Mouse (Mus musculus): ENCODE results near the gene Stk11. TPM values are rescaled to one million over a fixed set of nuclear protein-coding genes. Genes with fewer than 3 reads are reported as not detected.

Stk11 gene
- polyA plus RNA-seq, 1 experiment from 2014 or later = 27.1 TPM

- no peak overlapping the region for H3K27ac ChIP-seq (replicated peaks; ENCODE audit: low read depth, low read length)
- H3K4me3 ChIP-seq (ENCODE audit: low read depth, low read length) = no peak overlapping the region
- DNase-seq (ENCODE audit: low spot score) (no peak), ATAC-seq (ENCODE audit: insufficient number of reproducible peaks, low FRiP score, low TSS enrichment, low read depth) (no peak)
- peaks cover 45% of the 10 kb centered on the region for H3K36me3 ChIP-seq (ENCODE audit: control insufficient read depth, insufficient read depth, low read length)
- no peak overlapping the region for H3K9ac ChIP-seq (ENCODE audit: low read length)
- 95% methylated on average over 8 of the region's 8 CpGs for WGBS
- H3K4me2 ChIP-seq (ENCODE audit: low read depth, severe bottlenecking) = no peak overlapping the region
- peaks cover 15% of the 10 kb centered on the region for H3K4me1 ChIP-seq (ENCODE audit: control insufficient read depth, insufficient read depth, low read length)
- H3K27me3 ChIP-seq (ENCODE audit: control insufficient read depth, insufficient read depth, low read length) = no peaks in the 10 kb centered on the region
- H3K9me3 ChIP-seq (ENCODE audit: control insufficient read depth, low read length) = no peaks in the 10 kb centered on the region
Observed at GRCm38 (mm10) chr10:80127920-80128319, 12.3 kb downstream of the Stk11 start.

DNA sequence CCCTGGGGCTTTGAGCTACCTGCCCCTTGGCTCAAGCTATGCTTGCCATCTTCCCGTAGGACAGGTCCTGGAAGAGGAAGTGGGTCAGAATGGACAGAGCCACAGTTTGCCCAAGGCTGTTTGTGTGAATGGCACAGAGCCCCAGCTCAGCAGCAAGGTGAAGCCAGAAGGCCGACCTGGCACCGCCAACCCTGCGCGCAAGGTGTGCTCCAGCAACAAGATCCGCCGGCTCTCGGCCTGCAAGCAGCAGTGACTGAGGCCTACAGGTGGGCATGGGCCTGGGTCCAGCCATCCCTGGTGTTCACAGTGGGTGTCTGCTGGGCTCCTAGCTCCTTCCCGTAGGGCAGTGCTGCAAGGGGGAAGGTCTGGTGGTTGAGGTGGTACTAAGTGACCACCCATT, 14.2 kb downstream of the Stk11 start:
- Histone ChIP-seq H3K36me3 (ENCODE audit: control insufficient read depth, insufficient read depth, low read length) (peaks cover 43% of the 10 kb centered on the region), H3K4me2 (ENCODE audit: low read depth, severe bottlenecking) (no peak overlapping the region; the same call in 1 of the 2 replicates), H3K4me3 (ENCODE audit: low read depth, low read length) (no peak overlapping the region), H3K9ac (ENCODE audit: low read length) (no peak overlapping the region), H3K27me3 (ENCODE audit: control insufficient read depth, insufficient read depth, low read length) (no peaks in the 10 kb centered on the region), H3K4me1 (ENCODE audit: control insufficient read depth, insufficient read depth, low read length) (peaks cover 15% of the 10 kb centered on the region), H3K27ac (replicated peaks; ENCODE audit: low read depth, low read length) (no peak overlapping the region), H3K9me3 (ENCODE audit: control insufficient read depth, low read length) (no peaks in the 10 kb centered on the region)
- 90% methylated on average over 9 of the region's 9 CpGs for whole genome bisulfite sequencing
- no peak for ATAC-seq (ENCODE audit: insufficient number of reproducible peaks, low FRiP score, low TSS enrichment, low read depth)
- no peak for DNase-seq (ENCODE audit: low spot score)

DNA sequence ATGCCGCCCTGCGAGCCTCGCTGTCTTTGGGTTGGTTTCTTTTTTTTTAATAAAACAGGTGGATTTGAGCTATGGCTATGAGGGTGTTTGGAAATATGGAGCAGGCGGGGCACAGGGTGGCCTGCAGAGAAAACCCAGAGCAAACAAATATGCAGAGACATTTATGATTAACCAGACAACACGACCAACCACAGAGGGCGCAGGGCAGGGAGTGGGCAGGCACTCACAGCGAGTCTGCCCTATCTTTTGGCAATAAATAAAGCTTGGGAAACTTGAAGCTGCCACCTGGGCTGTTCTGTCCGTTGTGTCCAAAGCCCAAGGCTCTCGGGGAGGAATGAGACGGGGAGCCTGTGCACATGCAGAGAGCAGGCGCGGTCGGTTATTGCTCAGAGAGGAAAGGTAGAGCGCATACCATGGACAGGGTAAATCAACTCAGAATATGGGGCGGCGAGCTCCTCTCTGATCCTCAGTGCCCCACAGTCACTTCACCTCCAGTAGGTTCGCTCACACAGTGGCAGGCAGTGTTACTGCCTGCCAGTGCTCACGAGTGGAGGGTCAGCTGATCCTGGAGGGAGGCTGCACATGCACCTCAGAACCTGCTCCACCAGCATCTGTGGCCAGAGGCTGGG, 14.9 kb downstream of the Stk11 start:
- no peak overlapping the region; the same call in 1 of the 2 replicates for H3K4me2 ChIP-seq (ENCODE audit: low read depth, severe bottlenecking)
- no peak for DNase-seq (ENCODE audit: low spot score)
- H3K4me1 ChIP-seq (ENCODE audit: control insufficient read depth, insufficient read depth, low read length) = peaks cover 15% of the 10 kb centered on the region
- H3K36me3 ChIP-seq (ENCODE audit: control insufficient read depth, insufficient read depth, low read length) = peaks cover 37% of the 10 kb centered on the region
- H3K9ac ChIP-seq (ENCODE audit: low read length) = no peak overlapping the region
- no peaks in the 10 kb centered on the region for H3K9me3 ChIP-seq (ENCODE audit: control insufficient read depth, low read length)
- no peak overlapping the region for H3K27ac ChIP-seq (replicated peaks; ENCODE audit: low read depth, low read length)
- peaks cover 4% of the 10 kb centered on the region; the same call in 1 of the 2 replicates for H3K27me3 ChIP-seq (ENCODE audit: control insufficient read depth, insufficient read depth, low read length)
- WGBS = 83% methylated on average over 18 of the region's 18 CpGs
- ATAC-seq (ENCODE audit: insufficient number of reproducible peaks, low FRiP score, low TSS enrichment, low read depth) = no peak
- no peak overlapping the region for H3K4me3 ChIP-seq (ENCODE audit: low read depth, low read length)

DNA sequence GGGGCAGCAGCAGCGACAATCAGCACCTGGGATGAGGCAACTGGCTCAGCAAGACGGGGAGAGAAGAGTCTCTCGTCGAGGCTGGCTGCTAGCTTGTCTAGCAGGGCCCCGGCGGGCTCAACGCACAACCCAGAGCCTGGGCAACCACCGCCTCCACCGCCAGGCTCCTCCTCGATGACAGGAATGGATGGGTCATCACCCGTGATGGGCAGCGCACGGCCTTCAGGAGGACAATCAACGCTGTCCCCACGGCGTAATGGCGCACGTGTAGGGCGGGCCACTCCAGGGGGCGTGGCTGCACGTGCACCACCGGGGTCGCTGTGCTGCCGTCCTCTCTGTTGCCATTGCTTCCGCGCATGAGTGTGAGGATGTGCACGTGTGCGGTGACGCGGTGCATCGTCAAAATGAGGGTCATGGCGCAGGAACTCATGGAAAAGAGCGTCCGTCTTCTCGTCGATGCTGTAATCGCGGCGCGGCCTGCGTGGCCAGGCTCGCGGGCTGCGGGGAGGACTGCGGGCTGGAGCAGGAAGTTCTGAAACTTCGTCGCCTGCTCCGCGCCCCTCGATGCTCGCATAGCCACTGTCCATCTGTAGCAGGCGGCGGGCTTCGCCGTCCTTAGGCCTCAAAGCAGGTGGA, 15.8 kb downstream of the Stk11 start:
- Histone ChIP-seq H3K9ac (ENCODE audit: low read length) (no peak overlapping the region), H3K36me3 (ENCODE audit: control insufficient read depth, insufficient read depth, low read length) (peaks cover 29% of the 10 kb centered on the region), H3K4me3 (ENCODE audit: low read depth, low read length) (peak overlapping the region; percentile 18), H3K4me2 (ENCODE audit: low read depth, severe bottlenecking) (peak overlapping the region; percentile 42), H3K27ac (replicated peaks; ENCODE audit: low read depth, low read length) (no peak overlapping the region), H3K27me3 (ENCODE audit: control insufficient read depth, insufficient read depth, low read length) (peaks cover 12% of the 10 kb centered on the region), H3K9me3 (ENCODE audit: control insufficient read depth, low read length) (no peaks in the 10 kb centered on the region), H3K4me1 (ENCODE audit: control insufficient read depth, insufficient read depth, low read length) (peaks cover 15% of the 10 kb centered on the region)
- ATAC-seq (ENCODE audit: insufficient number of reproducible peaks, low FRiP score, low TSS enrichment, low read depth) (peak; percentile 61; the same call in 1 of the 2 replicates), DNase-seq (ENCODE audit: low spot score) (peak; percentile 70)
- WGBS = 15% methylated on average over 55 of the region's 55 CpGs

DNA sequence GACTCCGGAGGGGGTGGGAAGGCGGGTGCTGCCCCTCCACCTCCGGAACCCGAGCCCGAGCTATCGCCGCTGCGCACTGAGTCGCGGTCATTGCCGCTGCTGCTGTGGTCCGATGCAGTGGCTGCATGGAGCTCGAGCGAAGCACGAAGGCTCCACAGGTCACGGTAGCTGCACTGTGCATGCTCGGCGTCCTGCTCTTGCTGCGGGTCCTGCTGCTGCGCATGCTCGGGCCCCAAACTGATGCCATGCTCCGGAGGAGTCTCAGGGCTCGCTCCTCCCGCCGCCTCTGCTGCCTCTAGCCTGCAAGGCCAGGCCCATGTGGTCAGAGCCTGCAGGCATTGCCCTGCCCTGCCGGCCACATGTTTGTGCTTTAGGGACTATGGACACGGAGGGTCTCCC, 16.3 kb downstream of the Stk11 start:
- peaks cover 20% of the 10 kb centered on the region for H3K4me1 ChIP-seq (ENCODE audit: control insufficient read depth, insufficient read depth, low read length)
- whole genome bisulfite sequencing = 40% methylated on average over 27 of the region's 27 CpGs

GRCm38 (mm10) chr10:80133226-80133849, 17.7 kb downstream of the Stk11 start:
- DNase-seq (ENCODE audit: low spot score) = no peak
- Histone ChIP-seq H3K36me3 (ENCODE audit: control insufficient read depth, insufficient read depth, low read length) (peaks cover 20% of the 10 kb centered on the region; the same call in 1 of the 2 replicates), H3K4me1 (ENCODE audit: control insufficient read depth, insufficient read depth, low read length) (peaks cover 31% of the 10 kb centered on the region), H3K27me3 (ENCODE audit: control insufficient read depth, insufficient read depth, low read length) (peaks cover 25% of the 10 kb centered on the region), H3K9me3 (ENCODE audit: control insufficient read depth, low read length) (no peaks in the 10 kb centered on the region), H3K4me3 (ENCODE audit: low read depth, low read length) (no peak overlapping the region), H3K4me2 (ENCODE audit: low read depth, severe bottlenecking) (no peak overlapping the region), H3K27ac (replicated peaks; ENCODE audit: low read depth, low read length) (no peak overlapping the region), H3K9ac (ENCODE audit: low read length) (no peak overlapping the region)
- no peak for ATAC-seq (ENCODE audit: insufficient number of reproducible peaks, low FRiP score, low TSS enrichment, low read depth)
- 79% methylated on average over 8 of the region's 8 CpGs for WGBS

More for the DNA sequence above, 16.3 kb downstream of the Stk11 start:
- Histone ChIP-seq H3K4me2 (ENCODE audit: low read depth, severe bottlenecking) (peak overlapping the region; percentile 42), H3K36me3 (ENCODE audit: control insufficient read depth, insufficient read depth, low read length) (peaks cover 27% of the 10 kb centered on the region), H3K27me3 (ENCODE audit: control insufficient read depth, insufficient read depth, low read length) (peaks cover 17% of the 10 kb centered on the region), H3K27ac (replicated peaks; ENCODE audit: low read depth, low read length) (no peak overlapping the region), H3K4me3 (ENCODE audit: low read depth, low read length) (peak overlapping the region; percentile 18), H3K9me3 (ENCODE audit: control insufficient read depth, low read length) (no peaks in the 10 kb centered on the region), H3K9ac (ENCODE audit: low read length) (no peak overlapping the region)
- no peak for ATAC-seq (ENCODE audit: insufficient number of reproducible peaks, low FRiP score, low TSS enrichment, low read depth)
- DNase-seq (ENCODE audit: low spot score) = no peak

DNA sequence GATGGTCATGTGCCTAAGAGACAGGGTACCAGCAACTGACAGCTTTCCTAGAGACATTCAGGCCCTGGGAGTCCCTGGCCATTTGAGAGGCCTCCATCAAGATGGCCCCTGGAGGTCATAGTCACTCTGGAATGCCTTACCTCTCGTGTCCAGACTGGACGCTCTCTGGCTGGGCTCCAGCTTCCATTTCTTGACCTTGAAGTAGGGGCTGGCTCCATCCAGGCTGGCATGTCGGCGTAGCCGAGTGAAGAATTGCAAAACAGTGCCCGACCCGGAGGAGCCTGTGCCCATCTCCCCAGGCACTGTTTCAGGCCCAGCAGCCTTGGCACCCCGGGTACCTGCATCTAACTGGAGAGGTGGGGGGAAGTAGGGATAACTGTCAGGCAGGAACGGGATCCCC, 18.8 kb downstream of the Stk11 start:
- no peak for DNase-seq (ENCODE audit: low spot score)
- peaks cover 34% of the 10 kb centered on the region for H3K4me1 ChIP-seq (ENCODE audit: control insufficient read depth, insufficient read depth, low read length)

DNA sequence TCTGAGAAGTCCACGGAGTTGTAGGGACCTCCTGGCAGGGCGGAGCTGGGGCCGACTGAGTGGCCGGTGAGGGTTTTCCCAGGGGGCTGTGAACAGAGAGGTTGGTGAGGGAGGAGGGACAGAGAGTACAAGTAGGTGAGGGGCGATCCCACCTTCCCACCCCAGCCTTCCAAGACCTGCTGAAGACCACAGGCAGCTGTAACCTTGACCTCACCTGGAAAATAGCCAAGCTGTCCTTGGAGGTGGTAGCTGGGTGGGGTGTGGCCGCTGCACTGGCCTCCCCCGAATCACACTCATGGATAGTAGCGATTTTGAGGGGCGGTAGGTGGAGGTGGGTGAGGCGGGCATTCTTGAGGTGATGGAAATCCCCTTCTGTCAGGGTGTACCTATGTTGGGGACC, 19.6 kb downstream of the Stk11 start:
- ATAC-seq (ENCODE audit: insufficient number of reproducible peaks, low FRiP score, low TSS enrichment, low read depth) (no peak), DNase-seq (ENCODE audit: low spot score) (no peak)
- no peak overlapping the region for H3K4me2 ChIP-seq (ENCODE audit: low read depth, severe bottlenecking)
- H3K36me3 ChIP-seq (ENCODE audit: control insufficient read depth, insufficient read depth, low read length) = peaks cover 9% of the 10 kb centered on the region; the same call in 1 of the 2 replicates
- peaks cover 34% of the 10 kb centered on the region for H3K4me1 ChIP-seq (ENCODE audit: control insufficient read depth, insufficient read depth, low read length)
- peaks cover 28% of the 10 kb centered on the region for H3K27me3 ChIP-seq (ENCODE audit: control insufficient read depth, insufficient read depth, low read length)
- no peak overlapping the region for H3K9ac ChIP-seq (ENCODE audit: low read length)
- no peak overlapping the region for H3K4me3 ChIP-seq (ENCODE audit: low read depth, low read length)
- WGBS = 83% methylated on average over 10 of the region's 10 CpGs
- no peaks in the 10 kb centered on the region for H3K9me3 ChIP-seq (ENCODE audit: control insufficient read depth, low read length)
- H3K27ac ChIP-seq (replicated peaks; ENCODE audit: low read depth, low read length) = no peak overlapping the region

More for the DNA sequence above, 18.8 kb downstream of the Stk11 start:
- Histone ChIP-seq H3K27ac (replicated peaks; ENCODE audit: low read depth, low read length) (no peak overlapping the region), H3K9ac (ENCODE audit: low read length) (no peak overlapping the region), H3K9me3 (ENCODE audit: control insufficient read depth, low read length) (no peaks in the 10 kb centered on the region), H3K4me3 (ENCODE audit: low read depth, low read length) (no peak overlapping the region), H3K4me2 (ENCODE audit: low read depth, severe bottlenecking) (no peak overlapping the region), H3K27me3 (ENCODE audit: control insufficient read depth, insufficient read depth, low read length) (peaks cover 28% of the 10 kb centered on the region), H3K36me3 (ENCODE audit: control insufficient read depth, insufficient read depth, low read length) (peaks cover 13% of the 10 kb centered on the region; the same call in 1 of the 2 replicates)
- 91% methylated on average over 9 of the region's 9 CpGs for WGBS
- ATAC-seq (ENCODE audit: insufficient number of reproducible peaks, low FRiP score, low TSS enrichment, low read depth) = no peak

All from limb, embryonic 11.5 days (tissue).